ENCODE assay signal across 9 mouse cellular contexts in genomic region chr2:65342057-65342456, GRCm38 (mm10). TPM values are rescaled to one million over a fixed set of nuclear protein-coding genes. Genes with fewer than 3 reads are reported as not detected.
DNase-seq lines count a peak whose midpoint lies in the region; ATAC-seq and TF ChIP-seq lines count a peak whose summit lies in the region.
"Had no signal": no experiment of that assay in that cellular context is flagged by ENCODE, and none has a peak within 500 bp of the region (broad histone marks: within the 10 kb centered on the region; RNA-seq: fewer than 3 reads in every experiment).

No protein-coding gene starts in this region.

- no peak overlapping the region for H3K9ac ChIP-seq in CH12.LX (ENCODE audit: insufficient read depth, low read depth)
- H3K9ac ChIP-seq in forebrain, postnatal 0 days = no peak overlapping the region

- in situ Hi-C loops in CH12.LX (cut with MboI; ENCODE audit: low pct_ligation_motif_present, low pct_unique_long_range_greater_than_20kb, low sequenced_read_pairs) = loop anchor here (25.0 kb wide), 1 partner anchor 330 kb away; the partner anchor contains the start of gene Grb14

- no peak overlapping the region for H3K4me2 ChIP-seq in CH12.LX (ENCODE audit: insufficient read depth, low read depth, poor library complexity, severe bottlenecking)
- no peak overlapping the region for H3K4me2 ChIP-seq in forebrain, postnatal 0 days (ENCODE audit: low read depth)

- intact Hi-C loops in heart, postnatal 14 days (cut with DNase I) = no loop called here

- TF ChIP-seq RAD21 in CH12.LX (IDR thresholded peaks at IDR 0.05; ENCODE audit: low read depth, low read length) = no peak

- H3K4me1 ChIP-seq in CH12.LX (ENCODE audit: control insufficient read depth in 1 of 2, insufficient read depth in 2 of 2) = peaks cover 0 to 9% of the 10 kb centered on the region in 2 experiments; a peak in 2 of 4 replicates
- H3K4me1 ChIP-seq in forebrain, postnatal 0 days (ENCODE audit: insufficient read depth) = no peaks in the 10 kb centered on the region

- H3K27me3 ChIP-seq in CH12.LX (replicated peaks) = no peaks in the 10 kb centered on the region
- no peaks in the 10 kb centered on the region for H3K27me3 ChIP-seq in forebrain, postnatal 0 days (ENCODE audit: insufficient read depth, low read length)

- TF ChIP-seq CTCF in CH12.LX (conservative IDR thresholded peaks at IDR 0.05 in 1 of 2, IDR thresholded peaks at IDR 0.05 in 1 of 2; ENCODE audit: low read depth in 2 of 2, low read length in 2 of 2) = no peak
- TF ChIP-seq CTCF in forebrain, postnatal 0 days (IDR thresholded peaks at IDR 0.05; ENCODE audit: low read depth) = no peak

- no peaks in the 10 kb centered on the region for H3K79me2 ChIP-seq in CH12.LX (replicated peaks; ENCODE audit: control insufficient read depth, extremely low read depth, insufficient read depth, poor library complexity, severe bottlenecking)

- TF ChIP-seq POLR2A in CH12.LX (IDR thresholded peaks at IDR 0.05; ENCODE audit: low read depth, low read length) = no peak

- H3K27ac ChIP-seq in CH12.LX (ENCODE audit: insufficient read depth, low read depth) = no peak overlapping the region
- H3K27ac ChIP-seq in forebrain, postnatal 0 days (ENCODE audit: low read depth, low read length) = no peak overlapping the region

- no peak overlapping the region for H3K4me3 ChIP-seq in CH12.LX (replicated peaks in 1 of 3; ENCODE audit: low read depth in 2 of 3, low read length in 2 of 3, poor library complexity in 1 of 3)
- H3K4me3 ChIP-seq in forebrain, postnatal 0 days (ENCODE audit: low read depth, low read length) = no peak overlapping the region
- H3K4me3 ChIP-seq: myocyte had no signal

- dilution Hi-C loops in CH12.LX (cut with MboI; ENCODE audit: extremely low pct_ligation_motif_present, extremely low pct_unique_long_range_greater_than_20kb, low sequenced_read_pairs) = no loop called here

- 78% methylated on average over 10 of the region's 10 CpGs for WGBS in forebrain, postnatal 0 days

- peak; percentile 97 for ATAC-seq in monocyte, adult 5-6 weeks (replicated peaks; ENCODE audit: insufficient number of reproducible peaks, low FRiP score, low TSS enrichment, poor library complexity, severe bottlenecking)
- no peak for ATAC-seq in frontal cortex, adult (ENCODE audit: low TSS enrichment)
- no peak for ATAC-seq in forebrain, postnatal 0 days

- DNase-seq in gastrocnemius, postnatal 25 days = peak; percentile 18
- DNase-seq in gastrocnemius, postnatal 4 days (ENCODE audit: low spot score in 2 of 2) = no peak
- DNase-seq in CH12.LX (ENCODE audit: extremely low read depth) = peak; percentile 54
- peak; percentile 10 to 19 for DNase-seq in heart, postnatal 14 days
- no peak for DNase-seq in layer of hippocampus, postnatal 36 days
- DNase-seq in forebrain, postnatal 0 days = no peak

- peak; percentile 67 for TF ChIP-seq EP300 in CH12.LX (IDR thresholded peaks at IDR 0.05; ENCODE audit: low read length)

- H3K9me3 ChIP-seq in CH12.LX (replicated peaks; ENCODE audit: low read length) = no peaks in the 10 kb centered on the region
- no peaks in the 10 kb centered on the region for H3K9me3 ChIP-seq in forebrain, postnatal 0 days (ENCODE audit: low read length)

- no peaks in the 10 kb centered on the region for H3K36me3 ChIP-seq in CH12.LX (replicated peaks in 1 of 2; ENCODE audit: control insufficient read depth in 1 of 2, insufficient read depth in 1 of 2, low read length in 1 of 2)
- no peaks in the 10 kb centered on the region for H3K36me3 ChIP-seq in forebrain, postnatal 0 days (ENCODE audit: insufficient read depth)

TF ChIP-seq in CH12.LX, 34 proteins besides CTCF, POLR2A, EP300 and RAD21:
- TF ChIP-seq MYC (IDR thresholded peaks at IDR 0.05; ENCODE audit: low read depth, low read length) (no peak), ZNF384 (IDR thresholded peaks at IDR 0.05; ENCODE audit: low read depth, low read length) (peak; percentile 34; the same call in 1 of the 2 replicates), MAZ (IDR thresholded peaks at IDR 0.05; ENCODE audit: low read depth, low read length) (no peak), IRF4 (IDR thresholded peaks at IDR 0.05; ENCODE audit: low read depth, low read length) (peak; percentile 63; the same call in 1 of the 2 replicates), SIN3A (IDR thresholded peaks at IDR 0.05; ENCODE audit: low read length) (no peak), ELF1 (IDR thresholded peaks at IDR 0.05; ENCODE audit: low read depth, low read length) (no peak), JUND (conservative IDR thresholded peaks at IDR 0.05; ENCODE audit: low read depth, low read length) (no peak), E2F4 (IDR thresholded peaks at IDR 0.05; ENCODE audit: insufficient replicate concordance, low read depth, low read length) (no peak), BHLHE40 (IDR thresholded peaks at IDR 0.05; ENCODE audit: low read depth, low read length) (no peak)
TF ChIP-seq in CH12.LX: peak in this region for 2.

RNA-seq across cellular contexts. Expression of gene Slc38a11, which starts 21.8 kb away (rescaled TPM):
- total RNA-seq in gastrocnemius, postnatal 25 days (2021) = under 1 TPM; 0.38 to 0.64 TPM
- total RNA-seq in gastrocnemius, postnatal 4 days (2021) = under 1 TPM; 0.41 to 0.86 TPM
- total RNA-seq in CH12.LX (2012; rRNA removed) (not detected in 2 replicates), CH12.LX (2014; rRNA removed) (not detected in 2 replicates)
- not detected in 2 replicates for polyA plus RNA-seq in CH12.LX (2012; ENCODE audit: insufficient read length, low read depth)
- 1 to 10 TPM; 1.9 to 2.4 TPM for total RNA-seq in heart, postnatal 14 days (2021)
- 0.39 TPM in 1 of 3 replicates, not detected in the others for total RNA-seq in monocyte, adult 5-6 weeks (2017)
- total RNA-seq in layer of hippocampus, postnatal 36 days (2021) = 1 to 10 TPM; 2.5 to 4.3 TPM
- total RNA-seq in forebrain, postnatal 0 days (2014; rRNA removed) = 3.2 and 4.1 TPM in 2 replicates
- 0.49 and 0.92 TPM in 2 replicates for polyA plus RNA-seq in forebrain, postnatal 0 days (2015; fragmentation: Nextera tagmentation; extraction: Ambion mirVana)
- polyA plus RNA-seq: myocyte had no signal

Comparison
In these comparisons a context has a peak if more than half of its experiments do, and no peak if none do; other contexts are left out.
1. DNase-seq: peak in gastrocnemius, postnatal 25 days (single experiment), CH12.LX (single experiment) and heart, postnatal 14 days (2 of 2); none in gastrocnemius, postnatal 4 days (0 of 2), layer of hippocampus, postnatal 36 days (0 of 2) and forebrain, postnatal 0 days (single experiment).